Mouse (Mus musculus) heart, embryonic 12.5 days (tissue): ENCODE data around the gene Tshz2. TPM values are rescaled to one million over a fixed set of nuclear protein-coding genes. Genes with fewer than 3 reads are reported as not detected.
A peak's percentile ranks its signal among the peaks of the same experiment; 100 is the strongest.

Experiments
- ATAC-seq: fragments of 200-750 bp; cut with Nextera tagmentation; 2 replicates; pipeline ENCODE4 v1.8.0; 2017; ENCODE audit warnings: moderate TSS enrichment, moderate library complexity; ENCODE audit not compliant: insufficient number of reproducible peaks, low FRiP score
- H3K27ac ChIP-seq: fragments of 300-500 bp; sonication (generic); 2 replicates; pipeline ENCODE4 v1.5.1; 2016; ENCODE audit warnings: mild to moderate bottlenecking, moderate library complexity; ENCODE audit not compliant: poor library complexity, severe bottlenecking
- H3K27me3 ChIP-seq: fragments of 300-500 bp; sonication (generic); replicated peaks from 2 replicates; pipeline ENCODE4 v1.6.1; 2016; ENCODE audit warnings: mild to moderate bottlenecking, moderate library complexity
- H3K36me3 ChIP-seq: fragments of 300-500 bp; sonication (generic); 2 replicates; pipeline ENCODE4 v1.6.1; 2016; ENCODE audit warnings: mild to moderate bottlenecking, moderate library complexity
- H3K4me1 ChIP-seq: fragments of 300-500 bp; sonication (generic); replicated peaks from 2 replicates; pipeline ENCODE4 v1.6.1; 2016; ENCODE audit warnings: mild to moderate bottlenecking
- H3K4me2 ChIP-seq: fragments of 300-500 bp; sonication (generic); 2 replicates; pipeline ENCODE4 v1.6.1; 2016; ENCODE audit warnings: mild to moderate bottlenecking, moderate library complexity
- H3K4me3 ChIP-seq: fragments of 300-500 bp; sonication (generic); 2 replicates; pipeline ENCODE4 v1.5.1; 2016; ENCODE audit warnings: mild to moderate bottlenecking
- H3K9ac ChIP-seq: fragments of 300-500 bp; sonication (generic); 2 replicates; pipeline ENCODE4 v1.6.1; 2016; ENCODE audit warnings: mild to moderate bottlenecking, moderate library complexity
- H3K9me3 ChIP-seq: fragments of 300-500 bp; sonication (generic); replicated peaks from 2 replicates; pipeline ENCODE4 v1.6.1; 2016; ENCODE audit warnings: mild to moderate bottlenecking, moderate library complexity
- WGBS: fragments of 180-500 bp; shearing (Covaris S2); methylation state at CpG from one replicate; pipeline ENCODE4 v1.1.7; 2016; 5-methylcytosine and 5-hydroxymethylcytosine counted together
- polyA plus RNA-seq: library from polyadenylated mRNA; unstranded; fragments of >200 nt; fragmentation: Nextera tagmentation; extraction: Ambion mirVana; gene quantifications from 2 replicates; pipeline ENCODE4 v1.2.1, GENCODE M21; 2016

The Tshz2 gene
- polyA plus RNA-seq, 1 experiment from 2014 or later: 5.6 TPM

GRCm38 (mm10) chr2:169742791-169743190 is 110.0 kb downstream of the Tshz2 start:
- peaks cover 7% of the 10 kb centered on the region for H3K4me1 ChIP-seq
- H3K9ac ChIP-seq: no peak overlapping the region
- H3K27me3 ChIP-seq: no peaks in the 10 kb centered on the region
- no peak for ATAC-seq
- no peaks in the 10 kb centered on the region for H3K36me3 ChIP-seq
- peaks cover 2% of the 10 kb centered on the region; the same call in 1 of the 2 replicates for H3K9me3 ChIP-seq
- H3K4me3 ChIP-seq: no peak overlapping the region
- no peak overlapping the region for H3K4me2 ChIP-seq
- no peak overlapping the region for H3K27ac ChIP-seq
- 76% methylated on average over 2 of the region's 2 CpGs for WGBS

- no peak overlapping the region for H3K4me3 ChIP-seq
- H3K9me3 ChIP-seq: peaks cover 2% of the 10 kb centered on the region; the same call in 1 of the 2 replicates
- ATAC-seq: no peak
- peaks cover 7% of the 10 kb centered on the region for H3K4me1 ChIP-seq
- no peak overlapping the region for H3K27ac ChIP-seq
- no peaks in the 10 kb centered on the region for H3K27me3 ChIP-seq
- no peaks in the 10 kb centered on the region for H3K36me3 ChIP-seq
- H3K4me2 ChIP-seq: no peak overlapping the region
- WGBS: 80% methylated on average over 6 of the region's 6 CpGs
- H3K9ac ChIP-seq: no peak overlapping the region; the same call in 1 of the 2 replicates
Measured at GRCm38 (mm10) chr2:169743294-169743693, 110.5 kb downstream of the Tshz2 start.

- no peak overlapping the region for H3K4me3 ChIP-seq
- H3K27me3 ChIP-seq: no peaks in the 10 kb centered on the region
- 72% methylated on average over 4 of the region's 4 CpGs for WGBS
- no peak overlapping the region for H3K4me2 ChIP-seq
- no peak overlapping the region for H3K27ac ChIP-seq
- H3K36me3 ChIP-seq: no peaks in the 10 kb centered on the region
- peaks cover 2% of the 10 kb centered on the region; the same call in 1 of the 2 replicates for H3K9me3 ChIP-seq
- no peak for ATAC-seq
- no peak overlapping the region for H3K9ac ChIP-seq
- peaks cover 7% of the 10 kb centered on the region for H3K4me1 ChIP-seq
Measured at GRCm38 (mm10) chr2:169743910-169744309, 111.1 kb downstream of the Tshz2 start.

- no peaks in the 10 kb centered on the region for H3K9me3 ChIP-seq
- H3K4me1 ChIP-seq: peaks cover 20% of the 10 kb centered on the region
- no peaks in the 10 kb centered on the region for H3K27me3 ChIP-seq
- whole genome bisulfite sequencing: 40% methylated on average over 7 of the region's 7 CpGs
- H3K4me2 ChIP-seq: no peak overlapping the region
- no peak overlapping the region for H3K27ac ChIP-seq
- H3K9ac ChIP-seq: no peak overlapping the region
- H3K4me3 ChIP-seq: no peak overlapping the region
- no peak for ATAC-seq
- no peaks in the 10 kb centered on the region for H3K36me3 ChIP-seq
Measured at GRCm38 (mm10) chr2:169747114-169747642, 114.4 kb downstream of the Tshz2 start.

- 85% methylated on average over 16 of the region's 16 CpGs for WGBS
- no peaks in the 10 kb centered on the region for H3K27me3 ChIP-seq
- no peak for ATAC-seq
Measured at GRCm38 (mm10) chr2:169749331-169749945, 116.6 kb downstream of the Tshz2 start.

GRCm38 (mm10) chr2:169750574-169751491 is 118.0 kb downstream of the Tshz2 start:
- 0 out of 2 replicates have a peak, but pooled peaks have one; percentile 41 for ATAC-seq
- Histone ChIP-seq H3K36me3 (no peaks in the 10 kb centered on the region), H3K27me3 (no peaks in the 10 kb centered on the region), H3K4me1 (peaks cover 20% of the 10 kb centered on the region), H3K4me3 (no peak overlapping the region), H3K27ac (peak overlapping the region; percentile 68), H3K9ac (no peak overlapping the region), H3K9me3 (no peaks in the 10 kb centered on the region), H3K4me2 (no peak overlapping the region)
- WGBS: 35% methylated on average over 15 of the region's 15 CpGs

More at GRCm38 (mm10) chr2:169749331-169749945, 116.6 kb downstream of the Tshz2 start:
- H3K9me3 ChIP-seq: no peaks in the 10 kb centered on the region
- no peak overlapping the region; the same call in 1 of the 2 replicates for H3K27ac ChIP-seq
- no peak overlapping the region for H3K4me3 ChIP-seq
- peaks cover 20% of the 10 kb centered on the region for H3K4me1 ChIP-seq
- H3K9ac ChIP-seq: no peak overlapping the region
- no peaks in the 10 kb centered on the region for H3K36me3 ChIP-seq
- H3K4me2 ChIP-seq: no peak overlapping the region

- H3K27ac ChIP-seq: no peak overlapping the region
- no peaks in the 10 kb centered on the region for H3K36me3 ChIP-seq
- ATAC-seq: no peak
- no peak overlapping the region for H3K9ac ChIP-seq
- H3K4me1 ChIP-seq: peaks cover 20% of the 10 kb centered on the region
- H3K9me3 ChIP-seq: no peaks in the 10 kb centered on the region
- no peaks in the 10 kb centered on the region for H3K27me3 ChIP-seq
- H3K4me2 ChIP-seq: no peak overlapping the region
- 92% methylated on average over 9 of the region's 9 CpGs for WGBS
- no peak overlapping the region for H3K4me3 ChIP-seq
Measured at GRCm38 (mm10) chr2:169752126-169752525, 119.3 kb downstream of the Tshz2 start.

- H3K27ac ChIP-seq: no peak overlapping the region
- H3K9ac ChIP-seq: no peak overlapping the region
- WGBS: 86% methylated on average over 9 of the region's 9 CpGs
- H3K36me3 ChIP-seq: no peaks in the 10 kb centered on the region
- H3K4me2 ChIP-seq: no peak overlapping the region
- no peak for ATAC-seq
- no peaks in the 10 kb centered on the region for H3K27me3 ChIP-seq
- H3K4me3 ChIP-seq: no peak overlapping the region
- peaks cover 15% of the 10 kb centered on the region for H3K4me1 ChIP-seq
- no peaks in the 10 kb centered on the region for H3K9me3 ChIP-seq
Measured at GRCm38 (mm10) chr2:169753432-169753831, 120.6 kb downstream of the Tshz2 start.

GRCm38 (mm10) chr2:169755091-169755490 is 122.3 kb downstream of the Tshz2 start:
- no peak overlapping the region for H3K4me2 ChIP-seq
- H3K4me3 ChIP-seq: no peak overlapping the region
- H3K9ac ChIP-seq: no peak overlapping the region
- H3K4me1 ChIP-seq: peaks cover 15% of the 10 kb centered on the region
- H3K27me3 ChIP-seq: no peaks in the 10 kb centered on the region
- H3K27ac ChIP-seq: no peak overlapping the region
- no peaks in the 10 kb centered on the region for H3K36me3 ChIP-seq
- no peak for ATAC-seq
- WGBS: 67% methylated on average over 7 of the region's 7 CpGs
- no peaks in the 10 kb centered on the region for H3K9me3 ChIP-seq

GRCm38 (mm10) chr2:169758120-169758519 is 125.3 kb downstream of the Tshz2 start:
- Histone ChIP-seq H3K4me1 (peaks cover 8% of the 10 kb centered on the region), H3K27me3 (no peaks in the 10 kb centered on the region), H3K36me3 (no peaks in the 10 kb centered on the region), H3K4me2 (no peak overlapping the region), H3K27ac (no peak overlapping the region), H3K9me3 (no peaks in the 10 kb centered on the region), H3K4me3 (no peak overlapping the region), H3K9ac (no peak overlapping the region)
- WGBS: 63% methylated on average over 6 of the region's 6 CpGs
- ATAC-seq: no peak

GRCm38 (mm10) chr2:169760117-169760516 is 127.3 kb downstream of the Tshz2 start:
- H3K4me2 ChIP-seq: no peak overlapping the region
- H3K9me3 ChIP-seq: no peaks in the 10 kb centered on the region
- no peaks in the 10 kb centered on the region for H3K36me3 ChIP-seq
- H3K9ac ChIP-seq: no peak overlapping the region
- ATAC-seq: no peak
- WGBS: 84% methylated on average over 1 of the region's 1 CpGs
- peaks cover 8% of the 10 kb centered on the region for H3K4me1 ChIP-seq
- H3K27me3 ChIP-seq: 0 out of 2 replicates have a peak, but pooled peaks cover 6% of the 10 kb centered on the region
- H3K4me3 ChIP-seq: no peak overlapping the region
- H3K27ac ChIP-seq: no peak overlapping the region
